Mouse (Mus musculus) C2C12 (cell line): ENCODE results near the gene Anxa11.

Experiments
- CEBPB ChIP-seq: IDR thresholded peaks from one replicate; pipeline ENCODE4 v1.6.1; 2011; ENCODE audit warnings: low read depth, mild to moderate bottlenecking, control low read depth, moderate library complexity
- CTCF ChIP-seq: IDR thresholded peaks from one replicate; pipeline ENCODE4 v1.5.1; 2011; ENCODE audit not compliant: control insufficient read depth, insufficient read depth, insufficient read length
- FOSL1 ChIP-seq: IDR thresholded peaks from one replicate; pipeline ENCODE4 v1.8.0; 2011; ENCODE audit warnings: mild to moderate bottlenecking, low read length; ENCODE audit not compliant: poor library complexity, insufficient read depth, severe bottlenecking
- MAX ChIP-seq: IDR thresholded peaks from one replicate; pipeline ENCODE4 v1.6.1; 2011; ENCODE audit warnings: mild to moderate bottlenecking, control low read depth
- MYOD1 ChIP-seq: IDR thresholded peaks from one replicate; pipeline ENCODE4 v1.6.1; 2011; ENCODE audit warnings: low read depth; ENCODE audit not compliant: control insufficient read depth, insufficient read length
- MYOG ChIP-seq: IDR thresholded peaks from one replicate; pipeline ENCODE4 v1.6.1; 2011; ENCODE audit not compliant: control insufficient read depth, insufficient read length; ENCODE audit errors: extremely low read depth
- USF1 ChIP-seq: IDR thresholded peaks from one replicate; pipeline ENCODE4 v1.6.1; 2011; ENCODE audit warnings: low read depth, mild to moderate bottlenecking, control low read depth, moderate library complexity

GRCm38 (mm10) chr14:25861771-25862530 is 20.0 kb downstream of the Anxa11 start:
- TF ChIP-seq CTCF (no peak), MAX (peak; percentile 75), USF1 (no peak), CEBPB (peak; percentile 16), MYOD1 (peak; percentile 55), MYOG (no peak), FOSL1 (peak; percentile 30)
